Mouse (Mus musculus): ENCODE measurements at regions not wholly inside any gene's neighbourhood (a gene's known extent, or its start where the extent isn't known, plus 50 kb on each side); places are given as distances from the start of the nearest gene placed in this dataset.

- no peak for TF ChIP-seq EP300 (IDR thresholded peaks at IDR 0.05)
- TF ChIP-seq CTCF (IDR thresholded peaks at IDR 0.05) = no peak
These were observed 269.5 kb upstream of the Ncam2 start for GRCm38 (mm10) chr16:80931017-80931416.

Measured in lung, postnatal 0 days (tissue).